Mouse (Mus musculus) gastrocnemius, adult 18-20 months (tissue): ENCODE measurements around the gene L3mbtl1. TPM values are rescaled to one million over a fixed set of nuclear protein-coding genes. Genes with fewer than 3 reads are reported as not detected.

Source experiments
- DNase-seq: peaks from one replicate; pipeline ENCODE4 v3.0.0; 2021; ENCODE audit warnings: low spot score
- total RNA-seq, 2 experiments: library from RNA; stranded (reverse); gene quantifications; 2 replicates each; pipeline ENCODE4 v1.2.3; 2021

The L3mbtl1 gene
- total RNA-seq, 2 experiments from 2014 or later, result not detected

DNA sequence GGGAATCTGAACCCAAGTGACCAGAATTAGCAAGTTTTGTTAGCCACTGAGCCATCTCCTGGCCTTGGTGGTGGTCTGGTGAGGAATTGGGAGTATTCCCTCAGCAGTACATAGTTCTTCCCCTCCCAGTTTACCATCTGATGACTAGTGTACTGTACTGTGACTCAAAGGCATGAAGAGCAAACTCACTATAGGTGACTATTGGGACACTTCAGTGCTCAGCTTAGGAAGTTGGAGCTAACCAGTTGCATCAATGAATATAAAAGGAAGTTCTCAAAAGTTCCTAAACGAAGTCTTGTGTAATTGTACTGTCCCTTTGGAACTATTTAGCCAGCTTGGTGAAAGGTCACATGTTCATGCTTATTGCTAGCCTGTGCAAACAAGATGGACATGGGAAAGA lies 3.7 kb upstream of the L3mbtl1 start:
- DNase-seq, result no peak

DNA sequence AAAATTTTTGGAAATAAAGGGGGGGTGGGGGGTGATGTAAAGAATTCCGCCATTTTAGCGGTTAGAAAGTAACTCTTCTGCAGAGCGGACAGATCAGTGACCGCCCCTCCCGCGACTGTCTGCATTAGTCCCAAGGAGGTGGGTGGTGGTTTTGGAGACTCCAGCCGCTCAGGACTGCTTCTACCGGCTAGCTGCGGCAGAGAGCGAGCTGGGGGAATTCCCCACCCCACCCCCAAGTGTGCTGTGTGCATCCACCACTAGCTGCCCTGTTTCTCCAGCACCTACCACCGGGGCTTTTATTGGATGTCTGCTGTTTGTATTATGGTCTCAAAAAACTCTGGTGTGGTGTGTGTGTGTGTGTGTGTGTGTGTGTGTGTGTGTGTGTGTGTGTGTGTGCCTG lies 659 bp downstream of the L3mbtl1 start:
- no peak for DNase-seq

GRCm38 (mm10) chr2:162946964-162947363 lies 3.7 kb downstream of the L3mbtl1 start:
- DNase-seq, result no peak

DNA sequence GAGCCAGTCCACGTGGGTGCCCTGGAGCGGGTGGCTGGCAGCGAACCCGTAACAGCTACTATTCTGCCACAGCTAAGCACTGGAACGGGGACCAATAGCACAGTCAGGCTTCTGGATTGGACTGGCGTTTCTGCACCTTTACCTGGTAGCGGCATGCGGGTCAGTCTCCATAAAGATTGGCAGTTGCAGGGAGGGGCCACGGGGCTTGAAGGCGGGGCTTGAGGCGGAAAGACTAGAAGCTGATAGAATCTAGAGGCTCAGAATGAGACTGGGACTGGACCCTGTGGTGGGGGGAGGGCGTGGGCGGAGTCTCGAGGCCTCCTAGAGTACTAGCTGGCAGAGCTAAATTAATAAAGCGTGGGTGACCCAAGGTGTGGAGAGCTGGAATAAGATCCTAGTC lies 4.5 kb downstream of the L3mbtl1 start:
- no peak for DNase-seq

GRCm38 (mm10) chr2:162948221-162948620 lies 4.9 kb downstream of the L3mbtl1 start:
- no peak for DNase-seq

GRCm38 (mm10) chr2:162950776-162951175 lies 7.5 kb downstream of the L3mbtl1 start:
- no peak for DNase-seq

DNA sequence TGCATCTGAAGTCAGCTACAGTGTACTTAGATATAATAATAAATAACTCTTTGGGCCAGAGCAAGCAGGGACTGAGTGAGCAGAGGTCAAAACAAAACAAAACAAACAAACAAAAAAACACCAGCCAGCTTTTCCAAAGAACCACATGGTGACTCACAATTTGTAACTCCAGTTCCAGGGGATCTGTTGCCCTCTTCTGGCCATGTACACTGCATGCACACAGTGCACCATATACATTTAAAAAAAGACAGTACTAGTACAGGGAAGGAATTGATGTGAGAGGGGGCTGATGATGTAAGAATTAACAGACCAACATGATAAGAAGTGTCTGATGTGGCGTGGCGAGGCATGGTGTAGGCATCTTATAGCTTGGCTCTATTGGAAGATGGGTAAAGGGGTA lies 13.6 kb downstream of the L3mbtl1 start:
- DNase-seq, result no peak

GRCm38 (mm10) chr2:162961321-162961720 lies 18.0 kb downstream of the L3mbtl1 start:
- no peak for DNase-seq

DNA sequence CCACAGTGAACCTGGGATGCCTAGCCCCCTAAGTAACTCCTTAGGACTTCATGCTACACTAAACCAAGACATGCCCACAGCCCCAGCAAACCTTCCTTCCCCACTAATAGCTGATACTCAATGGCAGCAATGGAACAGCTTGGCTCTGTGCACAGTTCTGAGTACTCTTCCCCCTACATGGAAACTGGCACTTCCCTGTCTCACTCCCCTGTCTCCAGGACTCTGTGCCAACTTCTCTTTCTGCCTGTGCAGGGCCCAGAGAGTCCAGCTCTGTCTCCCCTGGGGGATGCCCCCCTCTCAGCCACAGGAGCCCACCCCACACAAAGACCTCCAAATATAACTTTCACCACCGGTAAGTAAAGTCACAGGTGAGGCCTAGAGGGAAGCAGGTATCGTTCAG lies 23.5 kb downstream of the L3mbtl1 start:
- no peak for DNase-seq

GRCm38 (mm10) chr2:162968357-162968756 lies 25.1 kb downstream of the L3mbtl1 start:
- peak; percentile 31 for DNase-seq

DNA sequence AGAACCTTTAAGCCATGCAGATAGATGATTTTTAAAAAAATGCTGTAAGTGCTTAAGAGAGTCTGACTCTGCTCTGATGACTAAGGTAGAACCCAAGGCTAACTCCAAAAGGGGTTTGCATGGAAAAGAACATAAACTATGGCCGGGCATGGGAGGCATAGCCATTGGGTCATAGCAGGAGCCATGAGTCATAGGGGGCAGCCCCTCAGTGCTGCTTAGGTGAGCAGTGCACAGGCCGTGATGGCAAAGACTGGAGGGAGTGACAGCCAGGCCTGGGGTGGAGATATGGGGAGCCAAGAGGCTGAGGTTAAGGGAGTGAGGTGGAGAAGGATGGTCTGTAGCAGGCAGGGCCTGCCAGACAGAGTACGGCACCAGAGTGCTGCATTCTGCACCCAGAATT lies 25.8 kb downstream of the L3mbtl1 start:
- DNase-seq, result no peak

GRCm38 (mm10) chr2:162970896-162971295 lies 27.6 kb downstream of the L3mbtl1 start:
- DNase-seq, result no peak

GRCm38 (mm10) chr2:162972752-162973151 lies 29.5 kb downstream of the L3mbtl1 start:
- no peak for DNase-seq

GRCm38 (mm10) chr2:162973206-162973605 lies 29.9 kb downstream of the L3mbtl1 start:
- no peak for DNase-seq

DNA sequence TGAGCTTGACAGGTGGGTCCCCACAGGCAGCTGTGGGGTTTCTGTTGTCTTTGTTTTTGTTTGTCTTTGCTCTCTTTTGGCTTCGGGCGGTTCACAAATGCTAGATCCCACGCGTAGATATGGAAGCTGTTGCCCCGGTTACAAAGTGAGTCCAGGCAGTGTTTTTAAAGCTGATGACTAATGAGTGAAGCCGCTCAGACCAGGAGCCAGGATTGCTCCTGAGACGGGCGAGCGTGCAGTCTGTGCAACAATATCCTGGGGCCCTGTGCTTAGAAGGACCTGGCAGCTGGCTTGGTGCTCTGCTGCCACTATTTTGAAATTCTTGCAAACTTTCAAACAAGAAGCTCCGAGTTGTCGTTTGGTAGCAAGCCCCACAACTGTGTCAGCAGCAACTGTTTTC lies 30.4 kb downstream of the L3mbtl1 start:
- DNase-seq, result no peak

- DNase-seq, result peak; percentile 50
These were observed 32.0 kb downstream of the L3mbtl1 start for GRCm38 (mm10) chr2:162975157-162975775.

- DNase-seq, result peak; percentile 22
These were observed 32.7 kb downstream of the L3mbtl1 start for GRCm38 (mm10) chr2:162976001-162976400.

GRCm38 (mm10) chr2:162984381-162984780 lies 41.1 kb downstream of the L3mbtl1 start:
- no peak for DNase-seq

DNA sequence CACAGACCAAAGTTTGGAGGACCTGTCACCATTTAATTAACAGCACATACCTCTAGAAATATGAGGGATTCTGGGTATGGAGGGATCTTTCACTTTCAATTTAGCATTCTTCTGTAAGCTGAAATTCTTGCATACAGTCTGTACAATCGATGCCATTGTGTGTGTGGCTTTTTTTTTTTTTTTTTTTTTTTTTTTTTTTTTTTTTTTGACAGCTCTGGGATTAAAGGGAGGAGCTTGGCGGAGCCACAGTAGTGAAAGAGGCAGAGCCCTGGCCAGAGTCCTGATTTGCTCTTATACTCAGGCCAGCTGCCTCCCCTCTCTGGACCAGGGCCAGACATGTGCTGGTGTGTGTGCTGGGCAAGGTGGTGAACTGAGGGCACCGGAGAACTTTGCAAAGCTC lies 42.7 kb downstream of the L3mbtl1 start:
- no peak for DNase-seq

- no peak for DNase-seq
These were observed 43.5 kb downstream of the L3mbtl1 start for GRCm38 (mm10) chr2:162986764-162987163.

DNA sequence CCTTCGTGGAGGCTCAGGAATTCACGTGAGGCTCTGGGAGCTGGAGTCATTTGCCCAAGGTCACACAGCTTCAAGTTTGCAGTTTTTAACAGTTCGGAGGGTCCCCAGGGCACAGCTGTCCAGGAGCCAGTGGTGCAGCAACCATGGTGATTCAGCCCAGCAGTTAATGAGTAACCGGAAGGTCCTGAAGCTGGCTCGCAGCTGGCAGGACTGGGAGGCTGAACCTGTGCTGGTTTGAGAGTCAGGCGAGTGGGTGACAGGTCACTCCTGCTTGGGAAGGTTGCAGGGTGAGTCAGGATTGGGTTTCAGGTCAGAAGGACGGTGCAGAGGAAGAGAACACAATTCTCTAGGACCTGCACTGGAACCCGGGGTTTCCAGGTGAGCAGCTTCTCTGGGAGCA lies 43.9 kb downstream of the L3mbtl1 start, which contains the start of gene Sgk2:
Sgk2 (plus strand) TSS at position 113 of the 400 bp plus-strand sequence.
- no peak for DNase-seq

GRCm38 (mm10) chr2:162988235-162988634 lies 45.0 kb downstream of the L3mbtl1 start:
- no peak for DNase-seq

- DNase-seq, result no peak
These were observed 48.3 kb downstream of the L3mbtl1 start for GRCm38 (mm10) chr2:162991394-162992083.
